Mouse (Mus musculus): ENCODE measurements around the gene Dcdc2b. TPM values are rescaled to one million over a fixed set of nuclear protein-coding genes. Genes with fewer than 3 reads are reported as not detected.

The Dcdc2b gene
- 1.8 TPM in 2 replicates for polyA plus RNA-seq (2015; fragmentation: Nextera tagmentation; extraction: Ambion mirVana)

DNA sequence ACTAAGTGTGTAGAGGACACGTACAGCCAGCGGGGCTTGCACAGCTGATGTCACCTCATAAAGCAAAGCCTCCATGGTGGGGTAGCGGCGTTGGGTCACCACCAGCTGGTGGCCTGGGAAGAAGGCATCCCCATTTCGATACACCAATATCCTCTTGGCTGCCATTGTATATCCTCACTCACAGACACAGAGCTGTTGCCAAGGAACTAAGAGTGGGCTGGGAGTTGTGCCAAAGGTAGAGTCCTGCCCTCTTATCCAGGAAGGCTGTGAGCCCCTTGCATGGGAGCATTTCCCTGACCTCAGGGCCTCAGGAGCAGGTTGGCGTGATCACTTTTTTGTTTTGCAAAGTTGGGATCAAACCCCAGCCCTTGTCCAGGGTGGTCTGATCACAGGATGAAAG is at the start of gene Dcdc2b:
TSS of gene Dcdc2b (minus strand) at position 165 of the 400 bp plus-strand sequence.

DNA sequence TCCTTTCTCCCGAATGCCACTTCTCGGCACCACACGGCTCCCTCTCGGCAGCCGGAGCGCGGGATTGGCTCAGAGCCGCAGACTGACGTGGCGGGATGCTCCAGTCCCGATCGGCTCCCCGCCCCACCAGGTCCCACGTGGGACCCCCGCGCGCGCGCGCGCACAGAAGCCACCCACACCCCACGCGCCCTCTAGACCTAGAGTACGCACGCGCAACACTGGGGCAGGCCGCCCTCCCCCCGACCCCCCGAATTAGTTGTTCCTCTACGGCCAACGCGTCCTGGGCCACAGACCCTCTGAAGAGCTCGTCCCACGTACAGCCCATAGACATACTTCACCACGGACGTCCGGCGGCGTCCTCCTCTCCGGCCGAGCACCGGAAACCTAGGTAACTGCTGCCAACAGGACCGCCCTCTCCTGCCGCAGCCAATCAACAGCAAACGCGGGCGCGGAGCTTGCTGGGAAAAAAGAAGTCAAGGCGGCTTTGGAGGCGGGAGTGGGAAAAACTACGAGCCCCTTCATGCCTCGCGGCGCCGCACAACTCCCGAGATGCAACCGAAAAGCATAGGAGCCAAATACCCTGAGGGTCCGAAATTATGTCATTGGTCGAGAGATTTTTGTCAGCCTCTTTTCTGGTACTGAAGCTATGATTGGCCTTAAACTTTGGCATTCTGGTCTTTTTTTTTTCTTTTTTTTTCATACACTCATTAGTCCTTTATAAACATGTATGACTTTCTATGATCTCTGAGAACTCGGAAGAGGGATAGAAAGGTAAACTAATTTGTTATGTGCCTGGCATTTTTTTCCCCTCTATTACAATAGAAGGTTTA is 26.8 kb upstream of the Dcdc2b start, which contains the start of gene Txlna:
TSS of gene Txlna (minus strand) at position 428 of the 830 bp plus-strand sequence.

DNA sequence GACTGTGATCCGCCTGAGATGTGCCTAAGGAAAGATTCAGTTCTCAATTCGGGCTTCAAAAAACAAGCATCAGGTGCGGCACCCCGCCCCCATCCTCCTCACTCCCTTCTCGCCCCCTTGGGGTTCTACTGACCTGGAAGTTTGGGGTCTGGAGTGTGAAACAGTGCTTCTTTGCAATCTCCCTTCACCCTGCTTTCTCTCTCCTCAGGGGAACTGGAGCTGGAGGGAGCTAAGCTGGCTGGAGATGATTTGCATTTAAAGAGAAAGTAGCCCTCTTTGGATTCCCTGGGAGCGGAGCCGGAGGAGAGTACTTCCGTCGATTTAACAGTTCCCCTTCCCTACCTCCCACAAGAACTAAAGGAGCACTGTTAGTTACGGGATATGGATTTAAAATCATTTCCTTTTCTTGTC is 9.6 kb upstream of the Dcdc2b start, which contains the start of gene Ccdc28b:
TSS of gene Ccdc28b (minus strand) at position 267 of the 411 bp plus-strand sequence.

DNA sequence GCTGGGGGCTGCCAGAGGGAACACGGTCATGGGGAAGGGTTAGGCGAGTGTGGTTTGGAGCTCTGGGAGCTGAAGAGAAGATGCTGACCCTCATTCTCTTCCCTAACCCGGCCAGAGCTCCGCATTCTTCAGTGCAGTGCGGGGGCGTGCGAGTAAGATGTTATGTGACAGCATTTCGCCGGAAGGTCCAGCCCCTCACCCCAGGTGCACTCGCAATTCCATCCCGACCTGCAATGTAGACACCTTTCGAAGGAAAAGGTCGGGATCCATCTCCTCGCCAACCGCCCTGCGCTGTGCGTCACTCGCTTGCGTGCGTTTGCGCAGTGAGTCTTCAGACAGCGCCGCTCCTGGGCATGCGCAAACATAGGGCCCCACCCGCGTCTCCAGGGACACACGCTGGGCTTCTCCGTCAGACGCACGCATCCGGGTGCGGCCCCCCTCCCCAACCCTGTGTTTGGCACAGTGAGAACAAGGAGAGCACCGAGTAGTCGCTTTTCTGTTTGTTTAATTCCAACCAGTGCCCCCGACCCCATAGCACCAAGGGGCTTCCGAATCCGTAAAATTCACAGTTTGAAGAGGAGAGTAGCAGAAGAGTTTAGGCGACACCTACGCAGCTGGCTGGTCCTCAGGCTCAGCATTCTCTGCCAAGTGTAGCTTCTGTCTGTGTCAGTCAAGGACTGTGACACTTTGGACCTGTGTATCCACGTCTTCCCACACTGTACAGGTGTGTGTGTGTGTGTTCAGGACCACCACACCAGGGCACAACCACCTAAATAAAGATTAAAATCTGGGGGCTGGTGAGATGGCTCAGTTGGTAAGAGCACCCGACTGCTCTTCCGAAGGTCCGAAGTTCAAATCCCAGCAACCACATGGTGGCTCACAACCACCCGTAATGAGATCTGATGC is 5.0 kb upstream of the Dcdc2b start, which contains the start of gene Iqcc:
TSS of gene Iqcc (minus strand) at position 314 of the 906 bp plus-strand sequence.

DNA sequence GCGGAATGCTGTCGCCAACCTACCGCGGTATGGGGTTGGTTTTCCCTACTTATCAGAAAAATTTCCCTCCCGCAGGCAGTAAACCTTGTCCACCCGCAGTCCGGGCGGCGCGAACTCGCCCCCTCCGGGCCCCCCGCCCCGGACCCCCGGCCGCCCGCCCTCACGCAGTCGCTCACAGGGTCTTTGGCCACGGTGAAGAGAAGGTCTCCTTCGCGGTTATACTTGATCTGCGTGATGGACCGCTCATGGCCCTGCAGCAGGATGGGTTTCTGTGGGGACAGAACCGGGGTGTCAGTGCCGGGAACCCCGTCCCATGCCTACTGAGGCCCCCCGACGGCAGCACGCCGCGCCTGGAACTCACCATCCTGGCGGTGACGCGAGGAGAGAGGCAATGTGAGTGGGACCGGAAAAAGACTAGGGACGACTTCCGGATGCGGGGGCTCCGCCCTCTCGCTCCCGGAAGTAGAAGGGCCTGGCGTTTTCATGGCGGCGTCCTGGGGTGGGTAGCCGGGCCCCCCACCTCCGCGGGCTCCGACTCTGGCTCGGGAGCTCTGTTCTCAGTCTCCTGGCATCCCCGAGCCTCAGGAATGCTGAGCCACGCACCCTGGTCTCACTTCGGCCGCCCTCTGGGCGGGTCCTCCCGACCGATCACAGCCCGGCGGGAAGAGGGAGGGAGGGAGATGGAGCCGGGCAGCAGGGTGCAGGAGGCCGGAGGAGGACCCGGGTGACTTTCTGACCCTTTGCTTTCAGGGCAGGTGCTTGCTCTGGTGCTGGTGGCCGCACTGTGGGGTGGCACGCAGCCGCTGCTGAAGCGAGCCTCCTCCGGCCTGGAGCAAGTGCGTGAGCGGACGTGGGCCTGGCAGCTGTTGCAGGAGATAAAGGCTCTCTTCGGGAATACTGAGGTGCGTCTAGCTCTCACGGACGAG is 13.6 kb downstream of the Dcdc2b start, which contains the start of the genes Eif3i and Tmem234:
TSS of gene Eif3i (minus strand) at position 416 of the 926 bp plus-strand sequence.
TSS of gene Tmem234 (plus strand) at position 436 of the 926 bp plus-strand sequence.

DNA sequence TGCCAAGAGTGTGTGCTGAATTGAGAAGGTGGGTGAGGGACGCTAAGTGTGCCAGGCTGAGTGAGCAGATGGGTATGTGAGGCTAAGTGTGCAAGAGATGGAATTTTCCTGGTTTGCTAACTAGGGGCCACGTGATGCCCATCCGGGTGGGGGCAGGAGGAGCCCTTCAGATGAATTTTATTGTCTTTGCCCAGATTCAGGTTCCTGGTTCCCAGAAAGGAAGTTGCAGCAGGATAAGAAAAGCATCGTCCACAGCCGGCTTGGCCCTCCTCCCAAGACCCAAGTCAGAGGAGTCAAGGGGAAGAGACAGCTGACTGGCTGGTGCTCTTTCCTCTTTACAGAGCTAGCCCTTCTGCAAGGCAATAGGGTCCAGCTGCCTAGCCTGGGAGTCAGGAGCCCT is 35.6 kb downstream of the Dcdc2b start, which contains the start of gene Fam167b:
TSS of gene Fam167b (minus strand) at position 84 of the 400 bp plus-strand sequence.

DNA sequence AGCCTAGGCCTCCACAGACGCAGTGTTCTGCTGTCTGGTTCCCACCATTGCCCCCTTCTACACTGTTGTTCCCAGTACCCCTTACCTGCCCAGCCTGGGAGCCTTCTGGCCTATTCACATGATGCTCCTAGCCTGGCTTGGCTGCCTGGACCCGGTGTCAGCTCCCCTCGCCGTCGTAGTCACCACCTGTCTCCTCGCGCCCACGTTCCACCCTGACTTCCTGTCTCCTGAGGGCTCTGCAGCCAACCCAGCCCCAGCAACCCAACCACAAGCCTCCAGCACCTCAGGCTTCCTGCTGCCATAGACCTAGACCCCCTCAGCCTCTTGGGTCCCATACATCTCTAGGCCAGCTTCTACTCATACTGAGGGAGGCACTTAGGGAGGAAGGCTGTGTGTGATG is 40.6 kb downstream of the Dcdc2b start, which contains the start of gene Lck:
TSS of gene Lck (minus strand) at position 212 of the 400 bp plus-strand sequence.

Other genes with a start within 250 kb of the Dcdc2b start
- 3.8 and 6.5 TPM in 2 replicates for gene Zbtb8a, start 236.1 kb downstream of the Dcdc2b start, polyA plus RNA-seq (2015; fragmentation: Nextera tagmentation; extraction: Ambion mirVana)
- gene Zbtb8b, start 173.4 kb downstream of the Dcdc2b start, polyA plus RNA-seq (2015; fragmentation: Nextera tagmentation; extraction: Ambion mirVana), result not detected in 2 replicates
- gene Bsdc1, start 152.7 kb downstream of the Dcdc2b start, polyA plus RNA-seq (2015; fragmentation: Nextera tagmentation; extraction: Ambion mirVana), result 16.8 and 20.1 TPM in 2 replicates
- gene Tssk3, start 123.2 kb downstream of the Dcdc2b start, polyA plus RNA-seq (2015; fragmentation: Nextera tagmentation; extraction: Ambion mirVana), result not detected in 2 replicates
- gene Fam229a, start 123.1 kb downstream of the Dcdc2b start, polyA plus RNA-seq (2015; fragmentation: Nextera tagmentation; extraction: Ambion mirVana), result not detected in 2 replicates
- 75.3 and 95.8 TPM in 2 replicates for gene Marcksl1, start 100.7 kb downstream of the Dcdc2b start, polyA plus RNA-seq (2015; fragmentation: Nextera tagmentation; extraction: Ambion mirVana)
- 49.0 and 59.8 TPM in 2 replicates for gene Hdac1, start 71.5 kb downstream of the Dcdc2b start, polyA plus RNA-seq (2015; fragmentation: Nextera tagmentation; extraction: Ambion mirVana)
- 0.78 and 1.2 TPM in 2 replicates for gene Lck, start 40.6 kb downstream of the Dcdc2b start, polyA plus RNA-seq (2015; fragmentation: Nextera tagmentation; extraction: Ambion mirVana)
- gene Fam167b, start 35.7 kb downstream of the Dcdc2b start, polyA plus RNA-seq (2015; fragmentation: Nextera tagmentation; extraction: Ambion mirVana), result 1.7 and 2.5 TPM in 2 replicates
- gene Eif3i, start 13.6 kb downstream of the Dcdc2b start, polyA plus RNA-seq (2015; fragmentation: Nextera tagmentation; extraction: Ambion mirVana), result 169 and 180 TPM in 2 replicates
- 125 and 129 TPM in 2 replicates for gene Tmem234, start 13.6 kb downstream of the Dcdc2b start, polyA plus RNA-seq (2015; fragmentation: Nextera tagmentation; extraction: Ambion mirVana)
- 15.0 and 17.6 TPM in 2 replicates for gene Iqcc, start 4.8 kb upstream of the Dcdc2b start, polyA plus RNA-seq (2015; fragmentation: Nextera tagmentation; extraction: Ambion mirVana)
- gene Ccdc28b, start 9.7 kb upstream of the Dcdc2b start, polyA plus RNA-seq (2015; fragmentation: Nextera tagmentation; extraction: Ambion mirVana), result 42.5 and 46.6 TPM in 2 replicates
- gene Txlna, start 26.8 kb upstream of the Dcdc2b start, polyA plus RNA-seq (2015; fragmentation: Nextera tagmentation; extraction: Ambion mirVana), result 25.4 and 27.7 TPM in 2 replicates
- 13.8 and 15.4 TPM in 2 replicates for gene Kpna6, start 58.5 kb upstream of the Dcdc2b start, polyA plus RNA-seq (2015; fragmentation: Nextera tagmentation; extraction: Ambion mirVana)
- gene Tmem39b, start 82.6 kb upstream of the Dcdc2b start, polyA plus RNA-seq (2015; fragmentation: Nextera tagmentation; extraction: Ambion mirVana), result 3.0 and 3.3 TPM in 2 replicates
- gene Khdrbs1, start 128.0 kb upstream of the Dcdc2b start, polyA plus RNA-seq (2015; fragmentation: Nextera tagmentation; extraction: Ambion mirVana), result 37.6 and 38.5 TPM in 2 replicates
- gene Ptp4a2, start 197.0 kb upstream of the Dcdc2b start, polyA plus RNA-seq (2015; fragmentation: Nextera tagmentation; extraction: Ambion mirVana), result 564 and 580 TPM in 2 replicates